22 mouse cellular contexts compared by ENCODE assay signal in the genomic region with DNA sequence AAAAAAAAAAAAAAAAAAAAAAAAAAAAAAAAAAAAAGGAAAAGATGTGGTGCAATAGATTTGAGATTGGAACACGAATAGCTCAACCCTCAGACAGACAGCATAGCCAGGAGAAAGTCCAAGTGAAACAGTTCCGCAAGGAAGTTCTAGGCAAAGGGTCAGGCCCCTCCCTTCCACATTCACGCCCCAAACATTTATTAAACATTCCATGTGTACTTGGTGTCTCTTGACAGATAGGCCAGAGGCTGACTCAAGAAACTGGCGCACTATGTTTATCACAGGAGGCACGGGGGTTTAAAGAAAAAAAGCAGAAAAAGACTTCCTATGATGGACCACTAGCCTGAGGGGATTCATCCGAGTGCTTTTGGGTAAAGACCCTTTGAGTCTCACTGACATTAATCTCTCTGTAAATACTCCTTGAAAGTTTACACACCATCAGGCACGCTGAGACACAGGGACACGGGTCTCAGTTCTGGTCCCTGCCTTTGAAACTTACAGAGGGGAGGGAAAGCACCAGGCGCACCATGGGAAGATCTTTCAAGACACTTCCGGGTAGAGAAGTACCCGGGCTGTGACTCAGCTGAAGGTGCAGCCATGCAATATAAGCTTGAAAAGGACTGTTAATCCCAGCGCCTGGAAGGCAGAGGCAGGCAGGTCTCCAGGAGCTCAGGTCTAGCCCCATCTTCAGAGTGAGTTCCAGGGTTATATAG. TPM values are rescaled to one million over a fixed set of nuclear protein-coding genes. Genes with fewer than 3 reads are reported as not detected.
DNase-seq lines count a peak whose midpoint lies in the region.
"Had no signal": no experiment of that assay in that cellular context is flagged by ENCODE, and none has a peak within 500 bp of the region (broad histone marks: within the 10 kb centered on the region; RNA-seq: fewer than 3 reads in every experiment).

No protein-coding gene starts in this region.

- H3K4me1 ChIP-seq in heart, embryonic 10.5 days = peaks cover 13% of the 10 kb centered on the region

- no peaks in the 10 kb centered on the region for H3K9me3 ChIP-seq in heart, embryonic 10.5 days
- H3K9me3 ChIP-seq: forebrain, embryonic 13.5 days; limb, embryonic 13.5 days had no signal

- no peak overlapping the region for H3K27ac ChIP-seq in heart, embryonic 10.5 days
- H3K27ac ChIP-seq: forebrain, embryonic 13.5 days; hindbrain, embryonic 14.5 days; limb, embryonic 13.5 days had no signal

- no peaks in the 10 kb centered on the region for H3K36me3 ChIP-seq in heart, embryonic 10.5 days
- H3K36me3 ChIP-seq: limb, embryonic 13.5 days had no signal

- no peaks in the 10 kb centered on the region for H3K27me3 ChIP-seq in heart, embryonic 10.5 days (ENCODE audit: insufficient read depth, poor library complexity, severe bottlenecking)
- H3K27me3 ChIP-seq: forebrain, embryonic 13.5 days; limb, embryonic 13.5 days; Patski had no signal

- H3K4me3 ChIP-seq in heart, embryonic 10.5 days = no peak overlapping the region
- H3K4me3 ChIP-seq: forebrain, embryonic 13.5 days; limb, embryonic 13.5 days had no signal

- WGBS in heart, embryonic 10.5 days = 56% methylated on average over 12 of the region's 12 CpGs

- peak; percentile 26 for DNase-seq in adrenal gland, adult 2 months
- DNase-seq in adrenal gland, postnatal 14 days = no peak
- peak; percentile 43 for DNase-seq in kidney, adult 9 months
- DNase-seq in kidney, postnatal 14 days = no peak
- DNase-seq in 3T3-L1 (ENCODE audit: low read depth, low spot score) = peak; percentile 69
- peak; percentile 47 for DNase-seq in ZHBTc4 (ENCODE audit: low read depth, low spot score)
- DNase-seq in layer of hippocampus, adult 8-10 months (ENCODE audit: low spot score in 2 of 2) = no peak
- DNase-seq in heart, embryonic 10.5 days (ENCODE audit: low spot score) = no peak
- DNase-seq: cerebellum, adult 9-10 months; gastrocnemius, postnatal 10 days; heart, adult 18-20 months; heart, postnatal 36 days; kidney, postnatal 4 days; thymus, postnatal 4 days had no signal

RNA-seq across cellular contexts. Expression of a gene that starts 3.3 kb away (rescaled TPM):
- total RNA-seq in adrenal gland, adult 2 months (2021) = 100 to 1,000 TPM; 354 to 980 TPM
- polyA plus RNA-seq in adrenal gland, adult 2 months (2012; rRNA removed) = 514 and 896 TPM in 2 replicates
- 388 and 421 TPM in 2 replicates for total RNA-seq in adrenal gland, postnatal 14 days (2021)
- not detected for total RNA-seq in layer of hippocampus, adult 8-10 months (2022)
- polyA plus RNA-seq in heart, embryonic 10.5 days (2016; fragmentation: Nextera tagmentation; extraction: Ambion mirVana) = 0.10 TPM in 1 of 2 replicates, not detected in the other
- total RNA-seq: layer of hippocampus, postnatal 14 days had no signal
- polyA plus RNA-seq: cortical plate, adult 2 months; embryonic facial prominence, embryonic 11.5 days; forebrain, embryonic 13.5 days; heart, embryonic 14.5 days; hindbrain, embryonic 14.5 days; limb, embryonic 13.5 days; Patski had no signal

RNA-seq across cellular contexts. Expression of a gene that starts 3.5 kb away (rescaled TPM):
- 10 to 100 TPM; 50.5 TPM for total RNA-seq in adrenal gland, adult 2 months (2021)
- polyA plus RNA-seq in adrenal gland, adult 2 months (2012; rRNA removed) = 49.5 and 64.3 TPM in 2 replicates
- total RNA-seq in adrenal gland, postnatal 14 days (2021) = 54.1 and 54.8 TPM in 2 replicates
- 10 to 100 TPM; 38.5 to 47.0 (median 39.7) TPM for total RNA-seq in layer of hippocampus, adult 8-10 months (2022)
- 79.5 and 89.1 TPM in 2 replicates for polyA plus RNA-seq in heart, embryonic 10.5 days (2016; fragmentation: Nextera tagmentation; extraction: Ambion mirVana)

RNA-seq across cellular contexts. Expression of a gene that starts 19.4 kb away (rescaled TPM):
- 1 to 10 TPM; 1.1 to 1.9 TPM for total RNA-seq in adrenal gland, adult 2 months (2021)
- polyA plus RNA-seq in adrenal gland, adult 2 months (2012; rRNA removed) = 4.0 TPM in 2 replicates
- total RNA-seq in adrenal gland, postnatal 14 days (2021) = 1.5 and 2.8 TPM in 2 replicates
- under 1 TPM; 0.22 to 0.45 (median 0.41) TPM for total RNA-seq in layer of hippocampus, adult 8-10 months (2022)
- polyA plus RNA-seq in heart, embryonic 10.5 days (2016; fragmentation: Nextera tagmentation; extraction: Ambion mirVana) = 1.9 and 3.6 TPM in 2 replicates

RNA-seq across cellular contexts. Expression of a gene that starts 19.7 kb away (rescaled TPM):
- total RNA-seq in adrenal gland, adult 2 months (2021) = 1 to 10 TPM; 9.1 to 9.2 TPM
- 65.5 and 102 TPM in 2 replicates for polyA plus RNA-seq in adrenal gland, adult 2 months (2012; rRNA removed)
- total RNA-seq in adrenal gland, postnatal 14 days (2021) = 11.3 and 16.9 TPM in 2 replicates
- total RNA-seq in layer of hippocampus, adult 8-10 months (2022) = 10 to 100 TPM; 27.4 to 39.1 (median 35.2) TPM
- 23.4 and 26.1 TPM in 2 replicates for polyA plus RNA-seq in heart, embryonic 10.5 days (2016; fragmentation: Nextera tagmentation; extraction: Ambion mirVana)

RNA-seq across cellular contexts. Expression of a gene that starts 32.4 kb away (rescaled TPM):
- 10 to 100 TPM; 17.0 to 22.0 TPM for total RNA-seq in adrenal gland, adult 2 months (2021)
- 90.8 and 103 TPM in 2 replicates for polyA plus RNA-seq in adrenal gland, adult 2 months (2012; rRNA removed)
- 18.2 and 19.3 TPM in 2 replicates for total RNA-seq in adrenal gland, postnatal 14 days (2021)
- 1 to 10 TPM; 3.8 to 6.1 (median 4.8) TPM for total RNA-seq in layer of hippocampus, adult 8-10 months (2022)
- 4.3 and 4.5 TPM in 2 replicates for polyA plus RNA-seq in heart, embryonic 10.5 days (2016; fragmentation: Nextera tagmentation; extraction: Ambion mirVana)

Comparison
In these comparisons a context has a peak if more than half of its experiments do, and no peak if none do; other contexts are left out.
1. DNase-seq: peak in adrenal gland, adult 2 months (single experiment), kidney, adult 9 months (single experiment), 3T3-L1 (single experiment) and ZHBTc4 (single experiment); none in adrenal gland, postnatal 14 days (single experiment), kidney, postnatal 14 days (single experiment), layer of hippocampus, adult 8-10 months (0 of 2) and heart, embryonic 10.5 days (single experiment).
2. RNA of a gene that starts 3.3 kb away (total RNA-seq): 354 to 980 TPM in adrenal gland, adult 2 months and 388 to 421 TPM in adrenal gland, postnatal 14 days; not detected in layer of hippocampus, adult 8-10 months; every median in the first group is over 100 times any median in the second.